Mouse (Mus musculus) bone marrow macrophage, adult 2 months (primary cell): ENCODE data around the gene Ubxn7.

Experiments
- CTCF ChIP-seq: IDR thresholded peaks from 2 replicates; pipeline ENCODE4 v1.5.1; 2012; ENCODE audit warnings: low read depth, mild to moderate bottlenecking, low read length, moderate library complexity
- POLR2A ChIP-seq: IDR thresholded peaks from 2 replicates; pipeline ENCODE4 v1.6.1; 2012; ENCODE audit warnings: mild to moderate bottlenecking, low read depth, low read length, borderline replicate concordance

- no peak for TF ChIP-seq CTCF
- TF ChIP-seq POLR2A = no peak
Observed at GRCm38 (mm10) chr16:32398206-32398605, 66.1 kb downstream of the Ubxn7 start.
